Mouse (Mus musculus): ENCODE data around the gene Gm28047. TPM values are rescaled to one million over a fixed set of nuclear protein-coding genes. Genes with fewer than 3 reads are reported as not detected.
A peak's percentile ranks its signal among the peaks of the same experiment; 100 is the strongest.
"Not testable (repeated sequence)": the region's sequence is repeated elsewhere in the genome, so short reads cannot be mapped to it uniquely, and the experiment has no call there.

Gm28047 gene
- polyA plus RNA-seq, 1 experiment = not detected

DNA sequence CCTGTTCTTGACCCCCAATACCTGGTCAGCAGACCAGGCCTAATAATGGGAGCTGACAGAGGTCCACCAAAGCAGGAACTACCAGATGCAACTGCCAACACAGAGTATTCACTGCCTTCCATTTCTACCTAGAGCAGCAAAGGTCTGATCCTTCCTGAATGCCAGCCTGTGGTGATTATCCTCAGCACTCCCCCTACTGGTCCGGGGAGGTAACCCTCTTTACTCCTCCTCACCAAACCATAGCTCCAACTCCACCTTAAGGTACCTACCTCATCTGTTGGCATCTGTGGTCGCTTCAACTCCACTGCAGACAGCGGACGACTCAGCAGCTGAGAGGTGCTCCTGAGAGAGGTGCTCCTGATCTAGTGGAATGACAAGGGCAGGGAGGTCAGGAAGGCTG is 40.6 kb upstream of the Gm28047 start:
- Histone ChIP-seq H3K4me3 (replicated peaks; ENCODE audit: insufficient read depth, low read depth, low read length) (no peak overlapping the region), H3K4me1 (ENCODE audit: control insufficient read depth, insufficient read depth, low read length) (peaks cover 6% of the 10 kb centered on the region), H3K27me3 (ENCODE audit: control insufficient read depth, insufficient read depth, low read length) (no peaks in the 10 kb centered on the region), H3K27ac (ENCODE audit: insufficient read depth, low read length) (peak overlapping the region; percentile 40; the same call in 1 of the 2 replicates)
- WGBS = 36% methylated on average over 4 of the region's 4 CpGs
- no peak for TF ChIP-seq POLR2A (IDR thresholded peaks at IDR 0.05; ENCODE audit: borderline replicate concordance, insufficient read depth, low read length)
- peak; percentile 83 for TF ChIP-seq CTCF (IDR thresholded peaks at IDR 0.05; ENCODE audit: borderline replicate concordance, insufficient read depth, low read depth, low read length)
- peak; percentile 61 to 68 for DNase-seq

DNA sequence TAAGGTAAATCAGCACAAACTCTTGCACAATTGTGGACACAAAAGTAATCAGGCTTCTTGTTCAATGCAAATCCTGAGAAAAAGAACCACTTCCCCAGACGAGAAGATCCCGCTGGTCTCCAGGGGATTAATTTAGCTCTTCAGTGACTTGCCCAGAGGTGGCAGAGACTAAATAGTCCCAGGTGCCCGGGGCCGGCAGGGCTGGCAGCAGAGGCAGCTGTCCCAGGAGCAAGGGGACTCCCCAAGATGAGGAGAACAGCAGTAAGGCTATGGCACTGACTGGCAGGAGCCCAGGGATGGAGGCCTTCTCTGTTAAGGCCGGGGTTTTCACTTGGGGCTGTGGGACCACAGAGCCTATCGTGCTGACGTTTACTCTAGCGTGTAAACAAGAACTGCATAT is 39.0 kb upstream of the Gm28047 start:
- peaks cover 2% of the 10 kb centered on the region; the same call in 1 of the 2 replicates for H3K4me1 ChIP-seq (ENCODE audit: control insufficient read depth, insufficient read depth, low read length)
- 68% methylated on average over 8 of the region's 8 CpGs for WGBS
- no peaks in the 10 kb centered on the region for H3K27me3 ChIP-seq (ENCODE audit: control insufficient read depth, insufficient read depth, low read length)
- DNase-seq = no peak
- H3K4me3 ChIP-seq (replicated peaks; ENCODE audit: insufficient read depth, low read depth, low read length) = no peak overlapping the region
- H3K27ac ChIP-seq (ENCODE audit: insufficient read depth, low read length) = no peak overlapping the region
- TF ChIP-seq CTCF (IDR thresholded peaks at IDR 0.05; ENCODE audit: borderline replicate concordance, insufficient read depth, low read depth, low read length) = no peak

DNA sequence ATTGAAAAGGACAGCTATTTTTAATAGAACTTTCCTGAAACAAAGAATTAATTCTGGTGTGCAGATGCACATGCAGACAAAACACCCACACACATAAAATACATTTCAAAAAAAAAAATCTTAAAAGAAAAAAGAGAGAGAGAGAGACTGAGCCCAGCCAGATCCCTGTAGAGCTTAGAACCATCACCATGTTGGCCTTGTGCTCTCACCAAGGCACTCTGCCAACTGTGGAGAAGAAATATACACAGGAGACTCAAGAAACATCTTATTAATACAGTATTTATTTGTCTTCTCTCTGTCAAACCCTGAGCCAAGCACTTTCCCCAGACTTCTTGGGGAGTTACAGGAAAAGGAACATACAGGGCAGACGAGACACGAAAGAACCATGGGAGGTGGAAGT is 37.7 kb upstream of the Gm28047 start:
- H3K4me1 ChIP-seq (ENCODE audit: control insufficient read depth, insufficient read depth, low read length); H3K27ac ChIP-seq (ENCODE audit: insufficient read depth, low read length); DNase-seq; H3K27me3 ChIP-seq (ENCODE audit: control insufficient read depth, insufficient read depth, low read length); H3K4me3 ChIP-seq (replicated peaks; ENCODE audit: insufficient read depth, low read depth, low read length): not testable (repeated sequence)
- WGBS = 33% methylated on average over 1 of the region's 2 CpGs

DNA sequence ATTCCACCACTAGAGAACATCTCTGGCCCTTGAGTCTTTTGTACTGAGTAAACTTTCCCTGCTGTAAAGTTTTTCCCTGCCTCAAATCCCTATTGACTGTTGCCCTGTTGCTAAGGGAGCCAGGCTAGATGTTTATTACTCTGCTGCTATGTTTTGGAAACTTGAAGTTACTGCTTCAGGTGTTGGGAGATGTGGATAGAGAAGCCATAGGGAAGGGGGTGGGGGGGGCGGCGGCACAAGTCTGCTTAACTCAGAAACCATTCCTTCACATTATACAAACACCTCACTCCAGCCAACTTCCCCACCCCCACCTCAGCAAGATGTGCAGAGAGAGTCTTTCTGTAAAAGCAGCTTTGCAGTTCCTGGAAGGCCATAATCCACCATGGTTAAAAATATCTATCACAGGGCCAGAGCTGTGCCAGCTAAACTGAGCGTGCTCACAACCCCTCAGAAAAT is 33.1 kb upstream of the Gm28047 start:
- no peak for DNase-seq
- Histone ChIP-seq H3K4me3 (replicated peaks; ENCODE audit: insufficient read depth, low read depth, low read length) (no peak overlapping the region), H3K27ac (ENCODE audit: insufficient read depth, low read length) (no peak overlapping the region), H3K27me3 (ENCODE audit: control insufficient read depth, insufficient read depth, low read length) (no peaks in the 10 kb centered on the region), H3K4me1 (ENCODE audit: control insufficient read depth, insufficient read depth, low read length) (no peaks in the 10 kb centered on the region)
- WGBS = 88% methylated on average over 3 of the region's 3 CpGs
- TF ChIP-seq POLR2A (IDR thresholded peaks at IDR 0.05; ENCODE audit: borderline replicate concordance, insufficient read depth, low read length) (no peak), CTCF (IDR thresholded peaks at IDR 0.05; ENCODE audit: borderline replicate concordance, insufficient read depth, low read depth, low read length) (no peak)

DNA sequence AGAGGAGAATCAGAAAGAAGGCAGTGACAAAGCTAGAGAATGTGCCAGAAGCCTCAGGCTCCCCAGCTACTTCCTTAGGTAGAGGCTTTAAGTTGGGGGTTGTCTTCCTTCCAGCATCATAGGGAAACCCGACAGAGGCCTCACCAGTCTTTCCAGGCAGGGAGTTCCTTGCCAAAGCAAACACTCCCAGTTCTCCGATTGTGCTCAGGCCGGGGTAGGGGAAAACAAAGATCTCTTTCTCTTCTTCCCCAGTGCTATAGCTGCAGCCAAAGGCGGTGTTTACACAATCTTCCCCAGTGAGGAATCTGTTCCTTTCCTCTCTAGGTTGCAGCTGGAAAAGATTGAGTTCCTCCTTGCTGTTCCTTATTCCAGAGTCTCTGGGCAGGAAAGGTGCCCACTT is 31.8 kb upstream of the Gm28047 start:
- no peak for TF ChIP-seq POLR2A (IDR thresholded peaks at IDR 0.05; ENCODE audit: borderline replicate concordance, insufficient read depth, low read length)
- no peak for TF ChIP-seq CTCF (IDR thresholded peaks at IDR 0.05; ENCODE audit: borderline replicate concordance, insufficient read depth, low read depth, low read length)
- no peak for DNase-seq
- Histone ChIP-seq H3K27ac (ENCODE audit: insufficient read depth, low read length) (peak overlapping the region; percentile 67; the same call in 1 of the 2 replicates), H3K4me1 (ENCODE audit: control insufficient read depth, insufficient read depth, low read length) (no peaks in the 10 kb centered on the region), H3K4me3 (replicated peaks; ENCODE audit: insufficient read depth, low read depth, low read length) (no peak overlapping the region), H3K27me3 (ENCODE audit: control insufficient read depth, insufficient read depth, low read length) (no peaks in the 10 kb centered on the region)
- 37% methylated on average over 4 of the region's 4 CpGs for WGBS

DNA sequence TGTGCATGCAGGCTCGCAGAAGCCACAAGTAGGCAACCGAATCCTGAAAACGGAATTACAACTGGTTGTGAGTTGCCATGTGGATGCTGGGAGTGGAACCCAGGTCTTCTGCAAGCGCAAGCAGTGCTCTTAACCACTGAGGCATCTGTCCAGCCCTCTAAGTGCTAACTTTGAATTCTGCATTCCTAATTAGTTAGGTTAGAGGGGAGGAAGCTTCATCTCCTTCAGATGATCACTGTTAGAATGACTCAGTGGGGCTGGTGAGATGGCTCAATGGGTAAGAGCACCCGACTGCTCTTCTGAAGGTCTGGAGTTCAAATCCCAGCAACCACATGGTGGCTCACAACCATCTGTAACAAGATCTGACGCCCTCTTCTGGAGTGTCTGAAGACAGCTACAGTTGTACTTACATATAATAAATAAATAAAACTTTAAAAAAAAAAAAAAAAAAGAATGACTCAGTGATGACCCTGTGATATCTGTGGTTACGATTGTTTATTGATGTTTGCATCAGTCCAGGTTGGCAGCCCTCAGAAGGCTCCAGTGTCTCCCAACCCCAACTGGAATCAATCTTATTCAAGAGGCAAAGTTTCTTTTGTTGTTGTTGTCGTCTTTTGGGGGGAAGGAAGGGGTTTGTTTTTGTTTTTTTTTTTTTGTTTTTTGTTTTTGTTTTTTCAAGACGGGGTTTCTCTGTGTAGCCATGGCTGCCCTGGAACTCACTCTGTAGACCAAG is 27.2 kb upstream of the Gm28047 start:
- H3K4me3 ChIP-seq (replicated peaks; ENCODE audit: insufficient read depth, low read depth, low read length); H3K4me1 ChIP-seq (ENCODE audit: control insufficient read depth, insufficient read depth, low read length); H3K27ac ChIP-seq (ENCODE audit: insufficient read depth, low read length); DNase-seq; H3K27me3 ChIP-seq (ENCODE audit: control insufficient read depth, insufficient read depth, low read length): not testable (repeated sequence)
- WGBS = 85% methylated on average over 9 of the region's 9 CpGs

DNA sequence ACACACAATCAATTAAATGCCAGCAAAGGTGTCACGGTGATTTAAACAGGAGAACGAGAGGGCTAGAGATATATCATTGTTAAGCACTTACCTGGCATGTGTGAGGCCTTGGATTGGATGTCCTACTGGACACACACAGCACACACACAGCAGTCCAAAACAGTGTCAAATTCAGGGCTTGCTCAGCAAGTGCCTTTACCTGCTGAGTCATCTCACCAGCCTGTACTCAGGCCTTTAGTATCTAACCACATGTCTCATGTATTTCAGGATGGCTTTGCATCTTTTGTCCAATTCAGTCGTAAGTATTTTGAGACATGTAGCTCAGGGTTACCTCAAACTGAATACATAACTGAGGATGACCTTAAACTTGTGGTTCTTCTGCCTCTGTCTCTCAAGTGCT is 26.2 kb upstream of the Gm28047 start:
- no peak overlapping the region for H3K4me3 ChIP-seq (replicated peaks; ENCODE audit: insufficient read depth, low read depth, low read length)
- H3K27me3 ChIP-seq (ENCODE audit: control insufficient read depth, insufficient read depth, low read length) = no peaks in the 10 kb centered on the region
- TF ChIP-seq CTCF (IDR thresholded peaks at IDR 0.05; ENCODE audit: borderline replicate concordance, insufficient read depth, low read depth, low read length) (no peak), POLR2A (IDR thresholded peaks at IDR 0.05; ENCODE audit: borderline replicate concordance, insufficient read depth, low read length) (no peak)
- WGBS = 88% methylated on average over 3 of the region's 3 CpGs
- H3K4me1 ChIP-seq (ENCODE audit: control insufficient read depth, insufficient read depth, low read length) = no peaks in the 10 kb centered on the region
- DNase-seq = no peak
- no peak overlapping the region for H3K27ac ChIP-seq (ENCODE audit: insufficient read depth, low read length)

DNA sequence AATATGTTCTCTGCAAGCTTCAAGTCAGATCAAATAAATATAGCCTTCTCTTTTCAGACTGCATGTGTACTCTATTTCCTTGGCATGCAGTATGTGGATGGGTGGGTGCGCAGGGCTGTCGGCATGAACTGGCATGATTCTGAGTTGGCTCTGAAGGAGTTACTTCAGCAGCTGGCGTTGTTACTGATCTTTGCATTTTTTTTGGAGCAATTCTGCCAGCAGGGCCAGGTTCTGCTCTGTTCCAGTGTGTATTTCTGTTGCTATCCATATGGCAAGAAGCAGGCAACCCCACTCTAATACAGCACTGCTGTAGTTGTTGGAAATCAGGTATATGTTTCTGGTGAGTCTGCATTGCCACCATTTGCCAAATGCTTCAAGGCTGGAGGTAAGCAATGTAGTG is 10.9 kb upstream of the Gm28047 start:
- Histone ChIP-seq H3K27me3 (ENCODE audit: control insufficient read depth, insufficient read depth, low read length) (no peaks in the 10 kb centered on the region), H3K27ac (ENCODE audit: insufficient read depth, low read length) (no peak overlapping the region), H3K4me3 (replicated peaks; ENCODE audit: insufficient read depth, low read depth, low read length) (no peak overlapping the region), H3K4me1 (ENCODE audit: control insufficient read depth, insufficient read depth, low read length) (no peaks in the 10 kb centered on the region)
- no peak for DNase-seq
- 15% methylated on average over 3 of the region's 3 CpGs for WGBS
- TF ChIP-seq CTCF (IDR thresholded peaks at IDR 0.05; ENCODE audit: borderline replicate concordance, insufficient read depth, low read depth, low read length) = no peak
- no peak for TF ChIP-seq POLR2A (IDR thresholded peaks at IDR 0.05; ENCODE audit: borderline replicate concordance, insufficient read depth, low read length)
